Mouse (Mus musculus) ES-E14 (cell line): ENCODE results near the gene Gm12888. TPM values are rescaled to one million over a fixed set of nuclear protein-coding genes. Genes with fewer than 3 reads are reported as not detected.
"Not testable (repeated sequence)": the region's sequence is repeated elsewhere in the genome, so short reads cannot be mapped to it uniquely, and the experiment has no call there.

Experiments
- DNase-seq: peaks from one replicate; pipeline ENCODE4 v3.0.0-alpha.2; 2013; ENCODE audit warnings: low read depth, low spot score
- H3K27ac ChIP-seq: 2 replicates; pipeline ENCODE4 v1.5.1; 2012; ENCODE audit warnings: low read depth, mild to moderate bottlenecking, low read length, moderate library complexity, mixed read lengths; ENCODE audit not compliant: poor library complexity, insufficient read depth, severe bottlenecking
- H3K36me3 ChIP-seq: 2 replicates; pipeline ENCODE4 v1.6.1; 2012; ENCODE audit warnings: mild to moderate bottlenecking, low read length, moderate library complexity, mixed read lengths; ENCODE audit not compliant: control insufficient read depth, poor library complexity, insufficient read depth, severe bottlenecking
- H3K4me1 ChIP-seq, 2 experiments: fragments of 150-350 bp in 1 of 2; sonication (generic) in 1 of 2; 2 replicates each; pipeline ENCODE4 v1.6.1; 2012; ENCODE audit warnings: low read length in 2 of 2, mild to moderate bottlenecking in 1 of 2, mixed read lengths in 1 of 2; ENCODE audit not compliant: control insufficient read depth in 2 of 2, insufficient read depth in 2 of 2, poor library complexity in 1 of 2
- H3K4me3 ChIP-seq, 2 experiments: fragments of 150-350 bp in 1 of 2; sonication (generic) in 1 of 2; 2 replicates each; pipeline ENCODE4 v1.5.1; 2012; ENCODE audit warnings: low read length in 2 of 2, low read depth in 1 of 2, mild to moderate bottlenecking in 1 of 2, mixed read lengths in 1 of 2; ENCODE audit not compliant: insufficient read depth in 1 of 2, poor library complexity in 1 of 2, severe bottlenecking in 1 of 2
- H3K9ac ChIP-seq: 2 replicates; pipeline ENCODE4 v1.6.1; 2012; ENCODE audit warnings: low read depth, mild to moderate bottlenecking, low read length, mixed read lengths; ENCODE audit not compliant: poor library complexity, insufficient read depth, severe bottlenecking
- H3K9me3 ChIP-seq: fragments of 150-350 bp; sonication (generic); 2 replicates; pipeline ENCODE4 v1.6.1; 2012; ENCODE audit warnings: low read depth, mild to moderate bottlenecking, low read length; ENCODE audit not compliant: control insufficient read depth, insufficient read depth
- in situ Hi-C, 2 experiments: fragments of 600-800 bp; cut with MboI; formaldehyde crosslinking; loops; one replicate each; pipeline ENCODE4 v1.15.1; 2025; ENCODE audit warnings: low sequenced_read_pairs in 2 of 2, inconsistent platforms in 1 of 2; ENCODE audit not compliant: unreplicated experiment in 2 of 2
- total RNA-seq: library from RNA; depleted of rRNA; stranded (reverse); fragments of 300-350 nt; gene quantifications from 2 replicates; pipeline ENCODE4 v1.2.3, GENCODE M21; 2012; rRNA removed

The Gm12888 gene
- not detected in 2 replicates for total RNA-seq

DNA sequence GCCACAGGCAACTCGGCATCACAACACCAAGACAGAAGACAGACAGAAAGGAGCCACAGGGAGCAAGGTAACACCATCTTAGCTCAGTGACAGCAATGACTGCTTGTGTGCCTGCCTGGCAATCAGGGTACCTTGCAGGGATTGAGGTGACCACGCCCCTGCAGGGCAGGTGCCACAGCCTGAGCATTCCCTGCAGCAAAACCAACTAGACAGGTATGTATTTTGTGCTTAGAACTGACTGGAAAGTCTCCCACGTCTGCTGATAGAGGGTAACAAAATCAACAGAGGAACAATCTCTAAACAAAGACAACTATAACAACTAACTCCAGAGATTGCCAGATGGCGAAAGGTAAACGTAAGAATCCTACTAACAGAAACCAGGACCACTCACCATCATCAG, at the start of gene Gm12888:
TSS of gene Gm12888 (minus strand) at position 101 of the 400 bp plus-strand sequence.
- H3K27ac ChIP-seq, in situ Hi-C loops, H3K4me3 ChIP-seq, H3K9me3 ChIP-seq, H3K4me1 ChIP-seq, DNase-seq, H3K9ac ChIP-seq, H3K36me3 ChIP-seq: not testable (repeated sequence)

Other genes starting within 250 kb of the Gm12888 start
- gene Zmpste24, start 226.7 kb downstream of the Gm12888 start, total RNA-seq, result 45.3 and 47.0 TPM in 2 replicates
- gene Tmco2, start 215.7 kb downstream of the Gm12888 start, total RNA-seq, result not detected in 2 replicates
- 37.4 and 45.8 TPM in 2 replicates for gene Rlf, start 109.8 kb downstream of the Gm12888 start, total RNA-seq
- not detected in 2 replicates for gene Gm12886, start 98.2 kb upstream of the Gm12888 start, total RNA-seq